Mouse (Mus musculus): ENCODE data around the gene Tmeff1.

The Tmeff1 gene

DNA sequence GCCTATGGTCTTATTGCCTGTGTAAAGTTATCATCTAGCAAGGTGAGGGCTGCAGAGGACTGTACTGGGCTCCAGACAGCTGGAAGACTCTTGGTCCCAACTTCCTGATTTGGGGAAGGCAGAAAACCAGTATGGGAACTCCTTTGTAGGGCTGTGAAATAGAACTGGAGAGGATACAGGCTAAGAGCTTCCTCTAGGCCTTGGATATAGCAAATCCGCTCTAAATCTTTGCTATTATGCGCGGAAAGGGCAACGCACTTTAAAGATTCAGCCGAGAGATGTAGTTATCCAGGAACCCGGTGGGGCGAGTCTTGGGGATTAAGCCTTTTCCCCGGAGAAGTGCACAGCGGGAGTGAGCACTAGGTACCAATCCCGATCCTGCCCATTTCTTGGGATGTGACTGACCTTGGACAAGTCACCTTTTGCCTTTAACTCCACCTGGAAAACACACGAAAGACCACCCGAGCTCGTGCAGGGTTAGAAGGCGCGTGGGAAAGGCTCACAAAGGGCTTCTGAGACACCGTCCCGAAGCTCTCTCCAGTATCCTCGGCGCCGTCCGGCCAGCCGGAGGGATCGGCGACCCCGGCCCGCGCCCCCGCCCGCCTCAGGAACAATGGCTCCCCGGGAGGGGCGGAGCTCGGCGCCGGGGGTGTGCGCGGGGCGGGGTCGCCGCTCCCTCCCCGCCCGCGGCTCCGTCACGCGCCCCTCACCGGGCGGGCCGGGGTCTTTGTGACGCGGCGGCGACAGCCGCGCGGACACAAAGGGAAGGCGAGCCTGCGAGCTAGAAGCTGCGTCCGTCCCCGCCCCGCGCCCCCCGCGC, at the start of gene Tmeff1:
Gene Tmeff1, plus strand, starts transcription at position 754 of the 820 bp plus-strand sequence.
- peak; percentile 32 for DNase-seq

DNA sequence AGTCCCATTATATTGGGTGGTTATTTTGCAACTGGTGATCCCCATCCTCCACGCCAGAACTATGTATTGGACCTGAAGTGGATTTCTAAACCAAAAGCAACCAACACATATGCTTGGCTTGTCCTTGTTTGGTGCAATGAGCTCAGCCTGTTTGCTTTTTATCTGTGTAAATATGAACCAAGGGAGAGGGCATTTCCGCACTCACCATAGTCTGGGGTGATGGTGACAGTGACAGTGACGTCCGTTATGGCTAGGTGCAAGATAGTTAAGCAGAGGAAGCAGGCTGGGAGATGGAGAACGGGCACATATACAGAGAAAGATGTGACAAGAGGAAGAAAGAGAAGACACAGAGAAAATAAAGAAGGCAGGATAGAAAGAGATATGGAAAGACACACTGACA, 48.7 kb upstream of the Tmeff1 start:
- DNase-seq, result no peak

DNA sequence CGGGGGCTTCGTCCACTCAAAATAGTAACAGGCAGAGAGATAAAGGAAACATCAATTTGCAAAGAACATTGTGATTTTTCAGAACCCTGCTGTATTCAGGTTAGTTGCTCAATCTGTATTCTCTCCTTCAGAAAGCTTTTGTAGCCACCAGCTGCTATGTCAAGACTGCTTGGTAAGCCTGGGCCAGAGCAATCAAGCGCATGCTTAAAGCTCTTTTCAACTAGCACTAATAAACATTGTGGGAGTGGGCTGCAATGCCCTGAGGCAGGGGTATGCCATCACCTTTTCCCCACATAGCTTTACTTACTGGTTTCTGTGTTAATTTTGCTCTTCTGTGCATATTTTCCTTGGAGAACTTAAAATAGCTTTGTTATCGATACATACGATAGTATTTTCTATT, 48.0 kb upstream of the Tmeff1 start:
- no peak for DNase-seq

DNA sequence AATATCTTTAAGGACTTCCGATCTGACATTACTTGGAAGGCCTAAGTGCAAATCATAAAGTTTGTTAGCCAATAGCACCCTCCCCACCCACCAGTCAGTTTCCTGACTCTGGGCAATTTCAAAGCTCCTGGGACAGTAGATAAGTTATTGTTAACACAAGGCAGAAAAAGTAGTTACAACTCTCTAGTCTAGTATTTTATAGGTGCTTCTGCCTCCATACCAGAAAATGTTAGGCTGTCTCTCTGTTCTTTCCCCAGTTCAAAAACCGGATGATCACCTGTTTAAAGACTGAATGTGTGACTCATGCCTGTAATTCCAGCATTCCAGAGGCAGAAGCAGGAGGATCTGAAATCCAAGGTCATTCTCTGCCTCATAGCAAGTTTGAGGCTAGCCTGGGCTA, 46.4 kb upstream of the Tmeff1 start:
- DNase-seq, result no peak

DNA sequence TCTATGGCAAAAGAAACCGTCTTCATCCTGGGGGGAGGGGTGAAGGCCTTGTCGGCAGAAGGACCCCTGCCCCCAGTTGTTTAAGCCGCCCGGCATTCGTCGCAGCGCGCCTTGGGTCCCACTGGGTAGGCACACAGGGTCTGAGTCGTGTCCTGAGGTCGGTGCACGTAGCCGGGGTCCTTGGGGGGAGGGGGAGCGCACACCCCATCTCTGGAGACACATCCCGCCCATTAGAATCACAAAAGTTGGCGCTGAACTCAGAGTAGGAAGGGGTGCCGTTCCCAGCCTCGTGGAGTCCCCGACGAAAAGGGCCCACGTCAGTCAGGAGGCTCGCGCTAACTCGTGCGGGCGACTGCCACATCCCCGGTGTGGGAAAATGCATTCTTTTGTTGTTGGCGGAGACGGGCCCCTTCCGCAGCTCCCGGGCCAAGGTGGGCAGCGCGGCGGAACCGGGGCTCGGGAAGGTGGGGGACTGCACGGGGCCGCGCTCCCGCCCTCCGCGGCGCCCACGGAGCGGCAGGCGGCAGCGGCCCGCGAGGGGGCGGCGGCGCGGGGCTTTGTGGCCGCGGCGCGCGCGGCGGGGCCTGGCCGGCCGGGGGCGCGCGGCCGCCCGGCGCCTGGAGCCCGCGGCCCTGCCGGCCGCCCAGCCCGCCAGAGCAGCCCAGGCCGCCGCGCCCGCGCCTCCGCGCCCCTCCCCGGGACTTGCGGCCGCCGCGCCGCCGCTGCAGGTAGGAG, 45.0 kb upstream of the Tmeff1 start, which contains the start of gene Msantd3:
Gene Msantd3, plus strand, starts transcription at position 95 of the 735 bp plus-strand sequence.
- DNase-seq, result peak; percentile 57

DNA sequence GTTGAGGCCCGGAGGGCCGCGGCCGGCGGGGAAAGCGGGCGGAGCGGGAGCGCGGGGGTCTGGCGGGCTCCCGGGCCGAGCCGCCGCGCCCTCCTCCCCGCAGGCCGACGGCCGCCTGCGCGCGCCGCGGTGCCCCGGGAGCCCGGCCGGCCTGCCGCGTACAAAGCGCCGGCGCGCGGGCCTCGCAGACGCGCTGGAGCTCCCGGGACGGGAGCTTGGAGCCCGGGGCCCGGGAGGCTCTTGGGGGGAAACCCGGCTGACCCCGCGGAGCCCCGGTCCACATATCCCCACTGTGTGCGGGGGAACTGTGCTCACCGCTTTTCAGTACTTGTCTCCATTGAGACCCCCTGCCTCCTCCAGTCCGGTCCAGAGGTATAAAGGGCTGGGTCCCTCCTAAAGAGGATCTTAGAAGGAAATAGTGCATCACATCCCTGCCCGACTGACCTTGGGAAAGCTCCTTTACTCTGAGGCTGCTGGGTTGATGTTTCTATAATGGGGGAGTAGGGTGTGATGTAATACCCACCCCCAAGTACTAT, 44.3 kb upstream of the Tmeff1 start:
- peak; percentile 18 for DNase-seq

DNA sequence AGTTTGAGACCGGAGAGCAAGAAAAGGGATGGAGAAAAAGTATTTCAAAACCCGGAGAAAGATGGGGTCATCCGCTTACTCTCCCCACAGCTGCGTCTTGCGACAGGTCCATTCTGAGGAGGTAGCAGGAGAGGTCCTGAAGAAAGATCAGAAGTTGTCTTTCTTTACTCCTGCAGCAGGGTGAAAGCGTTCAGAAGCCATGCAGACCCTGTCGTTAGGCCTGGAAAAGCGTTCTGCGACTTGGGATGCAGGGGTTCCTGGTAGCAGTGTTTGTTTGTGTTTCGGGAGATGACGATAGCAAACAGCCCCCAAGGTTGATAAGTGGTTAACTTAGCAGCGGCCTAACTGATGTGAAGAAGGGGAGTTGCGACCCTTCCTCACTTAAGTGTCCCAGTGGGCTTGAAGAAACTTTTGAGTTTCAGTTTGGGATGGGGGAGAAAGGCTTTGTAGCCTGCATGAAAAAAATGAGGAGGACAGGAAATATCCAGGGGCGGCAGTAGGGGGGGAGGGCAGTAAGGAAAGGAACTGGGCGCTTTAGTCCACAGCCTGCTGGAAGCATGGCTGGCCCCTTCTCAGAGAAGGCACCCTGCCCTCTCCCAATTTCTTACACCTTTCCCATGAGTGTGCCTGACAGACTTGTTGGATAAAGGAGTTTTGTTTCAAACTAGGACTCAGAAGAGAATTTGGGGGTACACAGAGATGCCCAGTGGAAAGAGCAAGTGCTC, 43.3 kb upstream of the Tmeff1 start:
- DNase-seq, result no peak

DNA sequence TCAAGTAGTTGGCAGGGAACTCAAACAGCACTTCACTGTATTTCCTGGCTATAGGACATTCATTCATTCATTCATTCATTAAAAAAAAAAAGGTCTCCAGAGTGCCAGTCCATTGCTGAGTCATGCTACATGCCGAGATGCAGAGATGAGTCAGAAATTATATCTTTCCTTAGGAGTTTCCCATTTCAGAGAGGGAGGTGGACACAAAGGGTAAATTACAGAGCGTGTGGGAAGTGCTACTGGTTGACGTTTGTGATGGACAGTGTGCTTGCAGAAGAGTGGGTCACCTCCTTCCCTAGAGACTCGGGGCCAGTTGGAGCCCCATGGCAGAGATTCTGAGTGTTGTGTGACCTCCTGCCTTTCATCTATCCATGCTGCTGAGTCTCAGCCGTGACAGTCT, 42.6 kb upstream of the Tmeff1 start:
- no peak for DNase-seq

DNA sequence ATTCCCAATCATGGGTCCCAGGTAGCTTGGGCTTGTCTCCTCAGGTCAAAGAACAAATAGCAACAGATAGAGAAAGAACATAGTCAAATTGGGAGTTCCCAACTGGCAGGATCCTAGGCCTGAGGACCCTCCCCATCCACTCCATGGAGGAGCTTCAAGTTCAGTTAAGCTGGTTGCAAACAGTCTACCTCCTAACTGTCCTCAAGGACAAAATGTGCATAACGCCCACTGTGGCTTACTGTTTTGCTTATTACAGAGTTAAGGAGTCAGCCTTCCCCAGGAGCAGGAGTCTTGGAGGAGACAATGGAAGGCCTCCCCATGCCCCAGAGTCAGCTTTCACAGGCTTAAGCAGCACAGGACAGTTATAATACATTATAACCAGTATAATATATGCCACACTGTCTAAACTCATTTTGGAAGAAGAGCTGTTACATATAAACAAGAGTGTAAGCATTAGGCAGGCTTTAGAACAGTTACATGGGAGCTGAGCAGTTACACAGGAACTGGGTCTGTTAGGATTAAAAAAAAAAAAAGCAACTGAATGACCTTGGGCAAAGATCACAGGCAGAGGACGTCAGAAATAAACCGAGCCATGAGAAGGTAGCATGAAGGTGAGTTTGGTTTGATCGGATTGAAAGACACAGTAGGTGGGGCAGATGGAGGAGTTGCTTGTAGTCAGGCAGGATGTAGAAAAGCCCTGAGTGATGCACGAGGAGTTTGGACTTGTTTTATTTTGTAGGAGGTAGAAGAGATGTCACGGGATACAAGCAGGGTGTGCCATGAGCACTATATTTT, 41.7 kb upstream of the Tmeff1 start:
- DNase-seq, result no peak

DNA sequence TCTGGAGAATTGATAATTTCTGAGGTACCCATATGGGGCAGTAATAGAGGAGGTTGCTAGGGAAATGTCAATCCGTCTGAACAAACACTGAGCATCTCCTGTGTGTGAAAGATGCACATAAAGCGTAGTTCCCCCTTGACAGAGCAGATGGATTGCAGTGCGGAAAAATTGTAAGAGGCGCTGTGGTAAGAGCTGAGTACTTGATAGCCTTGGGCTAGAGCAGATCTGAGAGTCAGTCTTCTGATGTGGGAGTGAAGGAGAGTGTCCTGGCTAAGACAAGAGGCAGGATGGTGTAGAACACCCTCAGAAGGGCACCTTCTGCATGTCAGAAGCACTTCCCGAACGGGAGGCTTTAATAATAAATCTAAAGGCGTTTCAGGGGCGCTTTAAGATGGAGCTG, 40.8 kb upstream of the Tmeff1 start:
- no peak for DNase-seq

DNA sequence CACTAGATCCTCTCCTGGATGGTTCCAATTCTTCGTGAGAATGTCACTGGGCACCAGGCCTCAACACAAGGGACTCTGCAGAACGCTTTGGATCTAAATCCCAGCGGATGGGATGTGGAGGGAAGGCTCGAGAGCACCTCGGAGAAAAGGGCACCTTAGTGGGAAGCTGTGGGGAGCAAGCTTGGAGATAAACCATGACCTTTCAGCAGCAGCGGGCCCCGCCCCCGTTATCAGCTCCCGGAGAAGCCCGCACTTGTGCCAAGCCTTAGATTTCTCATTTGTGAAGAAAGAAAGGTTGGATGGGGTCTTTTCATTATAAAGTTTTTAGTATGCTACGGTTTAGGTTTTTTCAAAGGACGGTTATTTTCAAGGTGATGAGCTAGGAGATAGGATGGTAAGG, 39.0 kb upstream of the Tmeff1 start:
- DNase-seq, result no peak

DNA sequence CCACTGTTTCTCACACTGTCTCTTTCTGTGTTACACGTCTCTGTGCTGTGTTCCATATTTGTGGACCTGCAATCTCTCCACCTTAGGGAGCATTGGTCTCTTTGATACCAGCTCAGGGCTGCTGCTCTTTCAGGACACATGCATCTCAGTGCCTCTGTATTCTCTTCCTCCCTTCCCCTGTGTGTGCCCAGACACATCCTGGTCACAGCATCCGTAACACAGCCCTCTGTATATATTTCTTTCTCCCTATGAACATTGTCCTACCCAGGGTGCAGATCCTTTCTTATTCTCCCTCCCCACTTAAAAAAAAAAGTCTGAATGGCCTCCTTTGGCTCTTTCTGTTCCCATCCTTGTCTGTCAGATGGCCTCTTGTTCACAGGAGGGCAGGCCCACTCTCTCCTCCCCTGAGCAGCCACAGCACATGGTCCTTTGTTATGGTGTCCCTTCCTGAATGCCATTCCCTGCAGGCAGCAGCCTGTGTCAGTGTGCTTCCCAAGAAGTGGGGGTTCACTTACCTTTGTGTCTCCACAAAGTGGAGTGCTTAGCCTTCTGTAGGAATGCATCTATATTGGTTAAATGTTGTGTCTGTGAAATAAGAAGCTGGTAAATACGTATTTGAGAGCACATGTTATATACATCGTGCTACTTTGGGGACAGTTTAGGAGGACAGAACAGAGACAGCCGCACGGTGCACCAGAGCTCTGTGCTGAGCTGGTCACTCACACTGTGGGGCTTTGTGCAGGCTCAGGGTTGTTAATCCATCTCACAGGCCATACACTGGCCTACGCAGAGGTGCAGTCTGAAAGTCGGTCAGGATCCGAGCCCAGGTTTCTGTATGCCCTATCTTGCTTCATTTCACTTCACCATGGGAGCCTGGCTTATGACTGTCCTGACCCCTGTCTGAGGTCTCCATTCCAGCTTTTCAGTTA, 38.1 kb upstream of the Tmeff1 start:
- no peak for DNase-seq

DNA sequence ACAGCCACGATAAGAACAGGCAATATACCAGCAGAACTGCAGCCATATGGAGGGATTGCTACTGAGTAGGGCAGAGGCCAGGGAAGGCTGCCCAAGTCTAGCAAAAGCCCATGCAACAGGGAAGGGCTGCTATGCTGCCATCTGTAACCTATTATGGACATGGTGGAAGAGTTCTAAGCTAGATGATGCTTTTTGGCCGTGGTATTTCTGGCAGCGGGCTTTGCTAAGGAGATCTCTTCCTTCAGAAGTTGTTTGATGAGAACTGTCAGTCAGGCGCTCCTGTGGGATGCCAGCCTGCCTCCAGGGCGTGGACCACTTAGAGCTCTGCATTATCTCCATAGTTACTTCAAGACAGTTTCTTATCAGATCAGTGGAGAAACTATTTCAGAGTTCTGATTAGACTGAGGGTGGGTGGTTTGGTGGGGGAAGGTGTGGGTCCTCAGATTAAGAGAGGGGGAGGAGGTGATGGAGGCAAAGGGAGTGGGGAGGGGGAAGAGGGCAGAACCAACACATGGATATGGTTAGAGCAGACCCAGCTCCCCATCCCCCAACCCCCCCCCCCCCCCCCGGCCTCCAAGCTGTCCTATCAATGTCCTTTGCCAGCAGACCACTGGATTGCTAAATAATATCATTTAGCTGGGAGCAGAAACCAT, 36.5 kb upstream of the Tmeff1 start:
- DNase-seq, result no peak

DNA sequence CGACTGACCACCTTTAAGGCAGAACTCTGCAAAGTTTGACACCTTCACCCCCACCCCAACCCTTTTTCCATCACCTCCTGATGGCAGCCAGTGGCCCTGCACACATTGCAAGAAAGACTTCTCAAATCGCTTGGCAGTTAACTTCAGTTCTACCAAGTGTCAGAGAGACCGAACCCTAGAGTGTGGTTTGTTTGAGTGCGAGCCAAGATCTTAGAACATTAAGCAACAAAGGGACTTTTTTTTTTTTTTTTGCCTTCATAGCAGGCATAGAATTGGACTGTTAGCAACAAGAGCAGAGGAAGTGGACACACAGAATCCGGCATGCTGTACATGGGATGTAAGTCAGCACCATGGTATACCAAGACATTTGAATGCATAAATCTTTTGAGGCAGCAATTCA, 35.3 kb upstream of the Tmeff1 start:
- DNase-seq, result no peak

DNA sequence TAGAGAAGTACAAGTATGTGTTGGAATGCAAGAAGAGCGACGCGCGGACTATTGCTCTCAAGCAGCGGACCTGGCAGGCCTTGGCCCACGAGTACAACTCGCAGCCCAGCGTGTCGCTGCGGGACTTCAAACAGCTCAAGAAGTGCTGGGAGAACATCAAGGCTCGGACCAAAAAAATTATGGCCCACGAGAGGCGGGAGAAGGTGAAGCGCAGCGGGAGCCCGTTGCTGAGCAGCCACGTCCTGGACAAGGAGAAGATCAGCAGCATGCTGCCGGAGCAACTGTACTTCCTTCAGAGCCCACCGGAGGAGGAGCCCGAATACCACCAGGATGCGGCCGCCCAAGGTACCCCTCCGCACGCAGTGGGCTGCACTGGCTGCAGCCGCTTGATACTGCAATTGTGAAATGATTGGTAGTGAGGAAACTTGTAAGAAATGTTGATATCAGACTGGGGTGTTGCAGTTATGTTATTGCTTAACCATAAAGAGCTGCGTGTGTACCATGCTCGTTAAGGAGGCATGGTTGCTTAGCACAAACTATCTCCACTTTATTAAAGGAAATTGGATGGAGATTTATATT, 32.4 kb upstream of the Tmeff1 start:
- peak; percentile 14 for DNase-seq

DNA sequence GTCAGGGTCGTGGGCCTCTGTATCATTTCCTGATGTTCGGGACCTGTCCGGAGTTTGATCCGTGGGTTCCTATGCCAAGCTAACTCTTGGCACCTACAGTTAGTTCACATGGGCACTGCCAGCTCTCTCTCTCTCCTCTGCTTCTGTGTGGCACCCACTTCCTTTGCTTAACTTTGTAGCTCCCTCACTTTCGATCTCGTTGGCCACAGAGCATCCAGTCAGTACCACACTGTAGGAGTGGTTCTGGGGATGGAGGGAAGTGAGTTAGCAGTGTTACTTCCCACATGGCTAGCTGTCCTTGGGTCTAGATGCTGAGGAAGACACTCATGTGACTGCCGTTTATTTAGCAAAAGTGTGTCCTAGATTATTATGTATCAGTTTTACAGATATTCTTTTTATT, 30.8 kb upstream of the Tmeff1 start:
- DNase-seq, result no peak

DNA sequence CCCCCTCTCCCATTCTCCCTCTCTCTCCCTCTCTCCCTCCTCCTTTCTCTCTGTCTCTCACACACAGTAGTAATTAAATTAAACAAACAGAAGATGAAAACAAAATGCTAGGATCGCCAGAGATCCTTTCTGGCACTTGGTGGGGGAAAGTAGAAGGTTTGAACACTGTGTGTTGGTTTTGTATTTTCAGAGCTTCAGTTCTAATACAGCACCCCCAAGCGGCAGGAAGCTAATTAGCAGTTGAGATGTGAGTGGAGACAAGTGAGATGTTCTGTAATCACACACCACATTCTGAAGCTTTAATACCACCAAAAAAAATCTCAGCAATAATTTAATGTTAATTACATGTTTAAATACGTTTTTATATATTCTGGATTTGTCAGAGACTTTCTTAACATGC, 29.2 kb upstream of the Tmeff1 start:
- peak; percentile 30 for DNase-seq

DNA sequence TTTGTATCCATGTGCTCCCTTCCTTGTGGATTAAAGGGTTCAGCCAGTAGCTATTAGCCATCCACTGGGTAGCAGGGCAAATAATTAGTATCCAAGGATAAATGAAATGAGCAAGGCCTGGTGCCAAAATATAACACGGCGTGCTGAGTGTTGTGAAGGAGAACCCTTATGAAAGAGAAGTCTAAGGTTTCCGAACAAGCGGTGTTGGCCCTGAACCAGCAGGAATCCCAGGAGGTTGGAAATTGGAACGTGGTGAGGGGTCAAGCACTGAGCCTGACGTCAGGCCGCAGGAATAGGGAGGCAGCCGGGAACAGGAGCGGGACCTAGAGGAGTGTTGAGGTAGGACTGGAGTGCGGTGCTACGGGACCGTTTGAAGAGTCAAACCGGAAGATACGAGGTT, 25.3 kb upstream of the Tmeff1 start:
- no peak for DNase-seq

DNA sequence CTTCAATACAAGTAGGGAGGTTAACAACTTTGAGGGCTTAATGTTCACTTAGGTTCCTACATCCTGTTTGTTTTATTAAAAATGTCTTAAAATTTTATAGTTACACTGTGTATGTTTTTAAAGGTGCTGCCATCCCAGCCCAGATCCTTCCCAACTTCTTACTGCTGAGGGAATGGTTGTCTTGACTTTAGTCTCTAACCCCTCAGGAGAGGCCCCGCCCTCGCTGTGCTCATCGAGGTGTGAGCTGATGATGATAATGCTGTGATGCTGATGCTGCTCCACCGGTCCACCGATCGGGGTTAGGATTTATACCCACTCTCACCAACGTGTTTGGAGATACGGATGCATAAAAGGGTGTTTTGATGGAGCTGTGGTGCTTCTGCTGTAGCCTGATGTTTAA, 23.1 kb upstream of the Tmeff1 start:
- no peak for DNase-seq

DNA sequence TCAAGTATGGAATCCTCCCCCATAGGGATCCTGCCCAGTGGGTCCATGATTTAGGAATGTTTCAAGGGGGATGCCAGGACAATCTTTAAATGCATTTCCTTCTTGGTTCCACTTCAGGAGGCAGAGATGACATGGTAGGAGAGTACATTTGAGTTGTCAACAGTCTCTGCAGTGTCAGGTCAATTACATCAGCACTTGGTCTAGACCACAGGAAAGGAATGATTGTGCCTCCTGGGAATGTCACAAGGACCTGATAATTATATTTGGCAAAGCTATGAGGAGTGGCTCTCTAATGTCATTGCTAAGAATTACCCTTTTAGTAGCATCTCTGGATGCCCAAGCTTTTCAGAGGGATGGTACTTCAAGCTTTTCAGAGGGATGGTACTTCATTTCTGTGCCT, 20.0 kb upstream of the Tmeff1 start:
- no peak for DNase-seq
